Mouse (Mus musculus): ENCODE measurements around the gene Kdm4b. TPM values are rescaled to one million over a fixed set of nuclear protein-coding genes. Genes with fewer than 3 reads are reported as not detected.

The Kdm4b gene
- 10 to 100 TPM; 33.2 to 40.2 TPM for polyA plus RNA-seq (2017; shearing (Covaris generic))

DNA sequence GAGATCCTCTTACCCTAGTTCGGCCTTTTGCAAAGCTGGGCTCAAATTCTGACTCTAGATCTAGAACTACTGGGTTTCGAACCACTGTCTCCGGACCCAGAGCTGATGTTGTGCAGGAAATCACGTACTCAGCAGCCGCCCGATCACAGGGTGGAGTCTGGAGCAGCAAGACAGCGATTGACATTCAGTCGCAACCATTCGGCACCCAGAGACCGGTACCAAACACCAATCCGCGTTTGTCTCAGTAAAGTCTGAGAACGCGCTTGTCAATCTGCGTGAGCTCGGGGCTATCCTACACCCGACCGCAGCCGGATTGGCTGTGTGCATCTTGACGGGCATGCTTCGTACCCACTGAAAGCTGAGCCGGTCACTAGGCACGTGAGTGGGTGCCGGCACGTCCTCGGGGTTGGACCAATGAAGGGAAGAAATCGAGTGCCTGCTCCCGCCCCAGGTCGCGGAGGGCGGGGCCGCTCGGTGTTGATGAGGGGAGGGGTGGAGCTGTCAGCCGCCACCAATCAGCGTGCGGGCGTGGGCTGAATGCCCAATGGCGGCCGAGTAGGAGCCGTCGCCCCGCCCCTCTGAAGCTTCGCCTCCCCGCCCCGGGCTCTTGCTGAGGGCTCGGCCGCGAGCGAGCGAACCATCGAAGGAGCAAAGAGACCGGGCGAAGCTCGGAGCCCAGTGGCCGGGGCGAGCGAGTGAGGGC, at the start of gene Kdm4b:
Gene Kdm4b (plus strand): TSS at position 613 of the 703 bp plus-strand sequence.

DNA sequence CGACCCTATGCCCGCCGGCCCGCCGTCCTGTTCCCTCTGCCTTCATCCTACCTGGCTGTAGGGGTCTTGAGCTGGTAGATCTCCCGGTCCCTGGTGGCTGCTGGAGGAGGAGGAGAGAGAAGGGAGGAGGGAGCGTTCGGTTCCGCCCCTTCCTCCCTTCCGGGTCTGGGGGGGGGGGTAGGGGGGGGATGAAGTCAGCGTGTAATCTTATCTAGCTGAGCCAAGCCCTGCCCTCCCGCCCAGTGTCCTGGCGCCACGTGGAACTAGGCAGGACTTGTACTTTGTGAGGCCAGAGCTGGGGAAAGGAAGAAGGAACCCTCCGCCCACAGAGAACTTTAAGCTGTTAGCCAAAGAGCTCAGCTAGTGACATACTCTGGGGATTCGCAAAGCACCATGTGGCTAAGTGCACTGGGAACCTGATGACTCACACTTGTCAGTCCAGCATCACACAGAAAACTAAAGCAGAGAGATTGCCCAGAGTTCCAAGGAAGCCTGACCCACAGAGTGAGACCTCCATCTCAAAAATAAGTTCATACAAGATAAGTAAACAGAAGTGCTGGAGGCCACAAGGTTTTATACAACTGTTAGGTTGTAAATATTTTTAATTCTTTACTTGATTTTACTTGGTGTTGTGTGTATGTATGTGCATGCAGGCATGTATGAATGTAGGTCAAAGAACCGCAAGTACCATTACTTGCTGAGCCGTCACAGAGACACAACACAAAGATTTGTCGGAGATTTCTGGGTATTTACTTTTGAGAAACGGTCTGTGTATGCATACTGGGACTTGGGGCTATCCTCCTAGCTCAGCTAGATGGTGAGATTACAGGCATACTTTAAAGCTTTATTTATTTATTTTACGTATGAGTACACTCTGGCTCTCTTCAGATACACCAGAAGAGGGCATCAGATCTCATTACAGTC, 49.0 kb upstream of the Kdm4b start, which contains the start of gene Ticam1:
Gene Ticam1 (minus strand): TSS at position 144 of the 924 bp plus-strand sequence.

DNA sequence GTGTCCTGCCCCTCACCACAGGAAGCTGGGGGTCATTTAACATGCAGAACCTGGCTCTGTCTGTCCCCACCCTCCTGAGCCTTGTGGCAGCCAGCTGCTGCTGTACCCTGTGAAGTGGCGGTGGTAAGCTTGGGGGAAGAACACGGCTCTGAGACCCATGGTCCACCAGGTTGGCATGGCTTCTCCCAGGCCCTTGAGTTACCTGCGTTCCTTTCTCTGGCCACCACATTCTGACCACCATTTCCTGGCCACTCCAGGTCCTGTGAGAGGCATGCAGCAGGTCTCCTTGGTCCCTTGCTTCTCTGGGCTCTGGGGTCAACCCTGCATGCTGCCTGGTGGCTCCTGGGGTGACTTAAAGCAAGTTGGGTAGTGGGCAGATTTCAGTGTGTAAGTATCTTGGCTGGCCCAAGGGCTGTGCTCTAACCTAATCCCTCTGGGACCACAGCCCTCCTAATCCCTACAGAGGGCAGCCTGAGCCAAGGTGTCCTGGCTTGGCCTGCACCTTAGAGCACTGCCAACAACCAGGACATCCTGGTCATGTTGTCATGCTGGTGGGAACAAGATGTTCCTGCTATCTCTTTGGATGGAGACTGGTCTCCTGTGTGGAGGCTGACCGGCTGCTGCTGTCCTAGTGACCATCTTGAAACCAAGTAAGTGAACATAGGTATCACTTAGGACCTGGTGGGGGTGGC, 33.2 kb upstream of the Kdm4b start, which contains the start of gene Plin3:
Gene Plin3 (minus strand): TSS at position 343 of the 692 bp plus-strand sequence.

DNA sequence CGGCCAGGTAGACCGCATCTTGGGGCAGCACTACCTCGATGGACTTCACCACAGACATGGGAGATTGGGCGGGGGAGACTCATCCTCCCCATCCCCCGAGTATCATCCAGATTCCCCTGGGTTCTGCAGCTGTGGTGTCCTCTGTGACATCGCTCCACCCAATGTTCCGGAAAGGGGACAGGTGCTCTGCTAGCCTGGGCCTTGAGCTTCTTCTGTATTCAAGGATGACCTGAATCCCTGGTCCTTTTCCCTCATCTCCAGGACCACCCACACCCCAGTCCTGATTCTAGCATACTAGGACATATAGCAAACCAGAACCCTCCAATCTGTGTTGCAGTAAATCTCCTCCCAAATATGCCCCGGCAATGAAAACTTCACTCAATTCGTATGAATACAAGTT, 25.7 kb upstream of the Kdm4b start, which contains the start of gene Arrdc5:
Gene Arrdc5 (minus strand): TSS at position 101 of the 400 bp plus-strand sequence.

DNA sequence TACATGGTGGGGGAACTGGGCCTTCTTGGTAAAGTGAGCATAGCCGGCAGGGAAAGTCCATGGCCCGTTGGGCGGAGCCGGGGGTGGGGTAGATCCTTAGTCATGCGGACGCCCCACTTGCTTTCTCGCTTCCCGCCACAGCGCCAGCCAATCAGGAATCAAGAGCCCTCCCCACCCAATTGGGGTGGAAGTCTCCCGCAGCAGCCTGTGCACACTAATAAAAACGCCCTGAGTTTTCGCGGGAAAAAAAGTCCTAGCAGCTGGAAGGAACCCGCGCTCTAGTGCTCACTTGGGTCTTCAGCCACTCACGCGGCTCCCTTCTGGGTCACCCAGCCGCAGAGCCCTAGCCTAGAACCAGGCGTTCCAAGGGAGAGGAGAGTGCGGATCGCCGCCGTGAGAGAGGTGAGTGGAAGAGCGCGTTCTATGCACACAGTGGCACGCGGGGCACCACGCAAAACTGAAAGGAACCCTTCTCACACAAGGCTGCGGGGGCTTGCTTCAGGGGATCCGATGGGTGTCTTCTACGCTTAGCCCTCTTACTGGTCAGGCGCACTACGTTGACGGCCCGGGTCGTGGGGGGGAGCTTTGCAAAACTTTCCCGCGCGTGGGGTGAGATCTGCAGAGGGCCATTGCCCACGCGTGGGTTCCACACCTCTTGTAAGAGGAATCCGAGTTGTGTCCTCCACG, 22.6 kb upstream of the Kdm4b start, which contains the start of gene Uhrf1:
Gene Uhrf1 (plus strand): TSS at position 162 of the 687 bp plus-strand sequence.

Other genes starting within 250 kb of the Kdm4b start
- gene Hdgfl2, start 246.4 kb upstream of the Kdm4b start, polyA plus RNA-seq (2017; shearing (Covaris generic)), result 100 to 1,000 TPM in 1 of 2 experiments, 10 to 100 TPM in 1; 97.9 to 101 TPM
- not detected for gene Plin4, start 216.3 kb upstream of the Kdm4b start, polyA plus RNA-seq (2017; shearing (Covaris generic))
- not detected for gene Plin5, start 208.5 kb upstream of the Kdm4b start, polyA plus RNA-seq (2017; shearing (Covaris generic))
- under 1 TPM in 1 of 2 experiments, not detected in 1; 0.74 TPM for gene Lrg1, start 204.1 kb upstream of the Kdm4b start, polyA plus RNA-seq (2017; shearing (Covaris generic))
- gene Sema6b, start 185.7 kb upstream of the Kdm4b start, polyA plus RNA-seq (2017; shearing (Covaris generic)), result under 1 TPM; 0.12 to 0.44 TPM
- 10 to 100 TPM; 32.7 to 39.4 TPM for gene Tnfaip8l1, start 163.6 kb upstream of the Kdm4b start, polyA plus RNA-seq (2017; shearing (Covaris generic))
- 10 to 100 TPM; 57.9 to 59.9 TPM for gene Mydgf, start 142.1 kb upstream of the Kdm4b start, polyA plus RNA-seq (2017; shearing (Covaris generic))
- 10 to 100 TPM; 19.0 to 43.4 TPM for gene Dpp9, start 107.2 kb upstream of the Kdm4b start, polyA plus RNA-seq (2017; shearing (Covaris generic))
- 10 to 100 TPM; 10.3 to 12.3 TPM for gene Fem1a, start 69.3 kb upstream of the Kdm4b start, polyA plus RNA-seq (2017; shearing (Covaris generic))
- gene Ticam1, start 49.3 kb upstream of the Kdm4b start, polyA plus RNA-seq (2017; shearing (Covaris generic)), result 1 to 10 TPM; 4.8 to 8.9 TPM
- gene Plin3, start 33.2 kb upstream of the Kdm4b start, polyA plus RNA-seq (2017; shearing (Covaris generic)), result 10 to 100 TPM; 22.9 to 32.3 TPM
- under 1 TPM in 1 of 2 experiments, not detected in 1; 0.33 TPM for gene Arrdc5, start 25.8 kb upstream of the Kdm4b start, polyA plus RNA-seq (2017; shearing (Covaris generic))
- 10 to 100 TPM; 13.1 to 31.3 TPM for gene Uhrf1, start 22.7 kb upstream of the Kdm4b start, polyA plus RNA-seq (2017; shearing (Covaris generic))
- gene Ptprs, start 150.4 kb downstream of the Kdm4b start, polyA plus RNA-seq (2017; shearing (Covaris generic)), result 10 to 100 TPM; 22.0 to 26.0 TPM
- gene Znrf4, start 186.4 kb downstream of the Kdm4b start, polyA plus RNA-seq (2017; shearing (Covaris generic)), result not detected
- gene Gm20219, start 228.3 kb downstream of the Kdm4b start, polyA plus RNA-seq (2017; shearing (Covaris generic)), result under 1 TPM; 0.63 to 1.00 TPM

All from activated CD4-positive, CD25-positive, alpha-beta regulatory T cell (primary cell).